Mouse (Mus musculus): Measurements from ENCODE around the gene Tmem132a. TPM values are rescaled to one million over a fixed set of nuclear protein-coding genes. Genes with fewer than 3 reads are reported as not detected.
A peak's percentile ranks its signal among the peaks of the same experiment; 100 is the strongest.

Gene Tmem132a
- total and polyA plus RNA-seq, 3 experiments = 2.9 to 22.9 TPM; not detected in 1

GRCm38 (mm10) chr19:10844206-10844605 is 25.5 kb downstream of the Tmem132a start:
- TF ChIP-seq TCF12 (IDR thresholded peaks at IDR 0.05; ENCODE audit: low read depth, low read length) = no peak
- TF ChIP-seq UBTF (IDR thresholded peaks at IDR 0.05; ENCODE audit: low read depth, low read length) = no peak
- TF ChIP-seq ZKSCAN1 (IDR thresholded peaks at IDR 0.05; ENCODE audit: borderline replicate concordance, low read depth, low read length) = no peak
- TF ChIP-seq JUN (IDR thresholded peaks at IDR 0.05; ENCODE audit: insufficient read depth, low read depth, low read length) = no peak
- TF ChIP-seq BHLHE40 (IDR thresholded peaks at IDR 0.05; ENCODE audit: low read depth, low read length) = 0 out of 2 replicates have a peak, but pooled peaks have one; percentile 32
- no peak for TF ChIP-seq USF1 (IDR thresholded peaks at IDR 0.05; ENCODE audit: low read depth, low read length)
- TF ChIP-seq SIN3A (IDR thresholded peaks at IDR 0.05; ENCODE audit: low read length) = peak; percentile 93
- no peak for TF ChIP-seq RAD21 (IDR thresholded peaks at IDR 0.05; ENCODE audit: low read depth, low read length)
- no peak for TF ChIP-seq MAFK (IDR thresholded peaks at IDR 0.05; ENCODE audit: insufficient replicate concordance, low read length)
- TF ChIP-seq SMC3 (IDR thresholded peaks at IDR 0.05; ENCODE audit: low read depth, low read length) = no peak
- no peak for TF ChIP-seq CHD2 (IDR thresholded peaks at IDR 0.05; ENCODE audit: low read length)
- no peak for TF ChIP-seq GABPA (IDR thresholded peaks at IDR 0.05; ENCODE audit: insufficient replicate concordance, low read depth, low read length)
- TF ChIP-seq ZNF384 (IDR thresholded peaks at IDR 0.05; ENCODE audit: low read depth, low read length) = no peak
- no peak for TF ChIP-seq KAT2A (IDR thresholded peaks at IDR 0.05; ENCODE audit: insufficient replicate concordance, low read length)
- no peak for TF ChIP-seq CTCF (conservative IDR thresholded peaks at IDR 0.05 in 1 of 2, IDR thresholded peaks at IDR 0.05 in 1 of 2; ENCODE audit: low read depth in 2 of 2, low read length in 2 of 2)
- no peak for TF ChIP-seq RCOR1 (conservative IDR thresholded peaks at IDR 0.05; ENCODE audit: low read depth, low read length)
- peak; percentile 70; the same call in 1 of the 2 replicates for TF ChIP-seq CHD1 (IDR thresholded peaks at IDR 0.05; ENCODE audit: low read depth, low read length)
- no peak for TF ChIP-seq MAX (IDR thresholded peaks at IDR 0.05; ENCODE audit: low read length)
- TF ChIP-seq NRF1 (IDR thresholded peaks at IDR 0.05; ENCODE audit: low read depth, low read length) = no peak
- no peak for TF ChIP-seq USF2 (conservative IDR thresholded peaks at IDR 0.05; ENCODE audit: low read depth, low read length)
- TF ChIP-seq TBP (conservative IDR thresholded peaks at IDR 0.05; ENCODE audit: low read depth, low read length) = 0 out of 2 replicates have a peak, but pooled peaks have one; percentile 14
- peak; percentile 52; the same call in 1 of the 2 replicates for TF ChIP-seq MXI1 (IDR thresholded peaks at IDR 0.05; ENCODE audit: low read depth, low read length)
- no peak for TF ChIP-seq MEF2A (IDR thresholded peaks at IDR 0.05; ENCODE audit: borderline replicate concordance, low read depth, low read length)
- no peak for TF ChIP-seq IRF4 (IDR thresholded peaks at IDR 0.05; ENCODE audit: low read depth, low read length)
- TF ChIP-seq EP300 (IDR thresholded peaks at IDR 0.05; ENCODE audit: low read length) = no peak
- TF ChIP-seq JUND (conservative IDR thresholded peaks at IDR 0.05; ENCODE audit: low read depth, low read length) = no peak
- no peak for TF ChIP-seq NELFE (IDR thresholded peaks at IDR 0.05; ENCODE audit: low read depth, low read length)
- no peak for TF ChIP-seq ZMIZ1 (IDR thresholded peaks at IDR 0.05; ENCODE audit: low read depth, low read length)
- TF ChIP-seq POLR2A (IDR thresholded peaks at IDR 0.05; ENCODE audit: low read depth, low read length) = no peak
- no peak for TF ChIP-seq HCFC1 (IDR thresholded peaks at IDR 0.05; ENCODE audit: low read depth, low read length)
- TF ChIP-seq ZC3H11A (IDR thresholded peaks at IDR 0.05; ENCODE audit: low read depth, low read length) = no peak
- TF ChIP-seq PAX5 (IDR thresholded peaks at IDR 0.05; ENCODE audit: low read length) = no peak
- TF ChIP-seq ETS1 (conservative IDR thresholded peaks at IDR 0.05; ENCODE audit: low read depth, low read length) = peak; percentile 72
- no peak for TF ChIP-seq E2F4 (IDR thresholded peaks at IDR 0.05; ENCODE audit: insufficient replicate concordance, low read depth, low read length)
- no peak for TF ChIP-seq MAZ (IDR thresholded peaks at IDR 0.05; ENCODE audit: low read depth, low read length)
- peak overlapping the region; percentile 54 to 60 (median 55) for H3K4me3 ChIP-seq (replicated peaks in 1 of 3; ENCODE audit: low read depth in 2 of 3, low read length in 2 of 3, poor library complexity in 1 of 3)

More at GRCm38 (mm10) chr19:10844206-10844605, 25.5 kb downstream of the Tmem132a start:
- H3K79me2 ChIP-seq (replicated peaks; ENCODE audit: control insufficient read depth, extremely low read depth, insufficient read depth, poor library complexity, severe bottlenecking) = peaks cover 30% of the 10 kb centered on the region
- peak overlapping the region; percentile 12; the same call in 1 of the 2 replicates for H3K9ac ChIP-seq (ENCODE audit: insufficient read depth, low read depth)
- in situ Hi-C loops (cut with MboI; ENCODE audit: low pct_ligation_motif_present, low pct_unique_long_range_greater_than_20kb, low sequenced_read_pairs) = loop anchor here (5.0 kb wide), 1 partner anchor 33 kb away; no protein-coding TSS in a partner anchor
- H3K9me3 ChIP-seq (replicated peaks; ENCODE audit: low read length) = no peaks in the 10 kb centered on the region
- peaks cover 15 to 57% of the 10 kb centered on the region in 2 experiments for H3K4me1 ChIP-seq (ENCODE audit: control insufficient read depth in 1 of 2, insufficient read depth in 2 of 2)
- H3K4me2 ChIP-seq (ENCODE audit: insufficient read depth, low read depth, poor library complexity, severe bottlenecking) = peak overlapping the region; percentile 82
- H3K27me3 ChIP-seq (replicated peaks) = no peaks in the 10 kb centered on the region
- H3K27ac ChIP-seq (ENCODE audit: insufficient read depth, low read depth) = peak overlapping the region; percentile 33
- H3K36me3 ChIP-seq (replicated peaks in 1 of 2; ENCODE audit: control insufficient read depth in 1 of 2, insufficient read depth in 1 of 2, low read length in 1 of 2) = peaks cover 16 to 44% of the 10 kb centered on the region in 2 experiments
- peak; percentile 64 for DNase-seq (ENCODE audit: extremely low read depth)
- dilution Hi-C loops (cut with MboI; ENCODE audit: extremely low pct_ligation_motif_present, extremely low pct_unique_long_range_greater_than_20kb, low sequenced_read_pairs) = no loop called here
